Mouse (Mus musculus): ENCODE data around the gene Hcar1. TPM values are rescaled to one million over a fixed set of nuclear protein-coding genes. Genes with fewer than 3 reads are reported as not detected.

Hcar1 gene
- polyA plus RNA-seq, 1 experiment from 2014 or later = 3.2 TPM

DNA sequence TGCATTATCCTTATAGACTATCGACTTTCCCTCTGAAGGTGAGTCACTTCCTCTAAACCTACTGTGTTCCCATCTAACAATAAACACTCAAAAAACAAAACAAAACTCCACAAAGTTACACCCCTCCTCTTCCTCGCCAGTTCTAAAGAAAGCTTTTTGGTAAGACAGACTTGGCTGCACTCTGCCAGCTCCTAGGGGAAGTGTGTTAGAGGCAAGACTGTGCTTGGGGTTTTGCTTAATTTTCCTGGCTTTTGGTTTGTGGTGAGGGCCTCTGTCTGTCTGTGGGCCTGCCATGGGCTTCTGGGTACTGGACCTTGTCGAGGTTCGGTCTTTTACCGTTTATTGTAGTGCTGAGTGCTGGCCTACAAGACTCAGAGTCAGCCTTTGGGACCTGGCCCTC, 5.6 kb downstream of the Hcar1 start:
- Histone ChIP-seq H3K9me3 (ENCODE audit: control insufficient read depth, low read length) (no peaks in the 10 kb centered on the region), H3K4me3 (ENCODE audit: low read length) (no peak overlapping the region), H3K27ac (ENCODE audit: low read length) (no peak overlapping the region), H3K9ac (ENCODE audit: low read depth, low read length) (no peak overlapping the region), H3K27me3 (replicated peaks; ENCODE audit: control insufficient read depth, insufficient read depth, low read length) (no peaks in the 10 kb centered on the region), H3K36me3 (ENCODE audit: control insufficient read depth, insufficient read depth, low read length) (no peaks in the 10 kb centered on the region), H3K4me1 (ENCODE audit: control insufficient read depth, insufficient read depth, low read length) (peaks cover 11% of the 10 kb centered on the region), H3K4me2 (ENCODE audit: low read depth, low read length) (no peak overlapping the region)
- 82% methylated on average over 5 of the region's 5 CpGs for WGBS
- no peak for ATAC-seq

DNA sequence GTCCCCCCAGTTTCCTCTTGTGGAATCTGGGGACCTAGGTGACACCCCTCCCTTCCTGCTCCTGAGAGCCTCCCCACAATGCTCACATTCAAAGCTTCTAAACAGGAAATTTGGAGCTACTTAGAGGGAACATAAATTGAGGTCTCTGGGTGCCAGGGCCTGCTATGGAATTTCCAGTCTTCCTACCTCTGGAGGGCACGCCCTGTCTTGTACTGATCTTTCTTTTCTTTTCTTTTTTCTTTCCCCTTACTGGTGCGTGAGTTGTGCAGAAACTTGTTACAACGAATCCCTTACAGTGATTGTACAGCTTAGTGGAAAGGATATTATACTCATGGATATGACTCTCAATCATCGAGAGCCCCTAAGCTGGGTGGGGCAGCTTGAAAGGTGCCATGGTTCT, 10.2 kb downstream of the Hcar1 start:
- no peak overlapping the region for H3K27ac ChIP-seq (ENCODE audit: low read length)
- no peaks in the 10 kb centered on the region for H3K9me3 ChIP-seq (ENCODE audit: control insufficient read depth, low read length)
- no peak overlapping the region for H3K9ac ChIP-seq (ENCODE audit: low read depth, low read length)
- 83% methylated on average over 4 of the region's 4 CpGs for WGBS
- ATAC-seq = no peak
- no peaks in the 10 kb centered on the region for H3K27me3 ChIP-seq (replicated peaks; ENCODE audit: control insufficient read depth, insufficient read depth, low read length)
- no peaks in the 10 kb centered on the region for H3K4me1 ChIP-seq (ENCODE audit: control insufficient read depth, insufficient read depth, low read length)
- H3K4me2 ChIP-seq (ENCODE audit: low read depth, low read length) = no peak overlapping the region
- no peak overlapping the region for H3K4me3 ChIP-seq (ENCODE audit: low read length)
- H3K36me3 ChIP-seq (ENCODE audit: control insufficient read depth, insufficient read depth, low read length) = no peaks in the 10 kb centered on the region

DNA sequence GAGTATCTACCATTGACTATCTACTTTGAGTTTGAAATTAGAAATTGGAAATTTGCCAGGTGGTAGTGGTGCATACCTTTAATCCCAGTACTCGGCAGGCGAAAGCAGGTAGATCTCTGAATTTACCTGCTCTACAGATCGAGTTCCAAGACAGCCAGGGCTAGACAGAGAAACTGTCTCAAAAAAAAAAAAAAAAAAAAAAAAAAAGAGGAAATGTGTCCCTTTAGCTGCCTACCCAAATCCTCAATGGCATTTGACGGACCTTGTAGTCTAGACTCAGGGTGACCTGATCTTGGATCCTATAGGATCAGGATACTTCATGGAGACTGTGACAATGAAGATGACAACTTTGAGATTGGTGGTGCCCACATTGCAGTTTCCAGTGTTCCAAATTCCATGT, 13.4 kb downstream of the Hcar1 start:
- Histone ChIP-seq H3K4me1 (ENCODE audit: control insufficient read depth, insufficient read depth, low read length) (no peaks in the 10 kb centered on the region), H3K9ac (ENCODE audit: low read depth, low read length) (no peak overlapping the region), H3K27me3 (replicated peaks; ENCODE audit: control insufficient read depth, insufficient read depth, low read length) (no peaks in the 10 kb centered on the region), H3K36me3 (ENCODE audit: control insufficient read depth, insufficient read depth, low read length) (no peaks in the 10 kb centered on the region), H3K4me3 (ENCODE audit: low read length) (no peak overlapping the region), H3K27ac (ENCODE audit: low read length) (no peak overlapping the region), H3K4me2 (ENCODE audit: low read depth, low read length) (no peak overlapping the region), H3K9me3 (ENCODE audit: control insufficient read depth, low read length) (no peaks in the 10 kb centered on the region)
- 84% methylated on average over 4 of the region's 4 CpGs for WGBS
- no peak for ATAC-seq

DNA sequence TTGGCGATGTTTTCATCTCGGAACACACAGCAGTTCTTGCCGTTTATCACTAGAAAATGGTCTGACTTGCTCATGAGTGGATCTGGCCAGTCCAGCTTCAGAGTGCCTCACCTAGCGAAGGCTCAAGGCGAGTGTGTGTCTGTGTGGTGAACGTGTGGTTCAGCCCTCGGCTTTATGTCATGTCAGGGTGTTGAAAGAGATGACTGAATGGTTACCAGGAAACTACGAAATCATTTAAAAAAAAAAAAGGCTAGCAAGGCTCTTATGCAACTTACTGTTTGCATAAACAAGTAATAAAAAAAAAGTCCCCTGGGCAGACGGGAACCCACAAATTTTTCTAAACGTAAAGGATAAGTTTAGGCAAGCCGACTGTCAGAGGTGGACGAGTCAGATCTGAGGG, 14.5 kb downstream of the Hcar1 start, which contains the start of gene Hcar2:
TSS of gene Hcar2 (minus strand) at position 135 of the 400 bp plus-strand sequence.
- Histone ChIP-seq H3K27ac (ENCODE audit: low read length) (no peak within 1 kb of the TSS), H3K9ac (ENCODE audit: low read depth, low read length) (no peak within 1 kb of the TSS), H3K27me3 (replicated peaks; ENCODE audit: control insufficient read depth, insufficient read depth, low read length) (no peaks in the 10 kb centered on the region), H3K4me1 (ENCODE audit: control insufficient read depth, insufficient read depth, low read length) (no peaks in the 10 kb centered on the region), H3K4me2 (ENCODE audit: low read depth, low read length) (no peak within 1 kb of the TSS), H3K36me3 (ENCODE audit: control insufficient read depth, insufficient read depth, low read length) (no peaks in the 10 kb centered on the region), H3K4me3 (ENCODE audit: low read length) (no peak within 1 kb of the TSS), H3K9me3 (ENCODE audit: control insufficient read depth, low read length) (no peaks in the 10 kb centered on the region)
- 61% methylated on average over 12 of the region's 12 CpGs for WGBS
- no peak for ATAC-seq

DNA sequence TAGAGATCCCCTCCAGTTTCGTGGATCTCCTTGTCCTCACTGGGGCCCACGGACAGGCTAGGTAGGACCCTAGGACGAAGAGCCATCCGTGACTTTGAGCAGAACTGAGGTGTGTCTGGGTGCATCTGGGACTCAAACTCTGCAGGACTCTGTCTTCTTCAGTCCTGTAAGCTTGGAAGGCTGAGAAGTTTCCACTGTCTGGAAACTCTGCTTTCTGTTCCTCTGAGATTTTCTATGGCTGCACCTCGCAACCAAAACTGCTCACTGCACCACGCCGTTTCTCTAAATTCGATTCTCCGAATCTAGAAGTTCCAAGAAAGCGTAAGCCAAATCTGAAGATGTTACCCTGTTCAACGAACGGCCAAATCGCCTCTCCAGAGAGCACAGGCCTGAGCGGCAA, 15.9 kb downstream of the Hcar1 start:
- Histone ChIP-seq H3K36me3 (ENCODE audit: control insufficient read depth, insufficient read depth, low read length) (no peaks in the 10 kb centered on the region), H3K4me2 (ENCODE audit: low read depth, low read length) (no peak overlapping the region), H3K4me3 (ENCODE audit: low read length) (no peak overlapping the region), H3K27me3 (replicated peaks; ENCODE audit: control insufficient read depth, insufficient read depth, low read length) (no peaks in the 10 kb centered on the region), H3K9me3 (ENCODE audit: control insufficient read depth, low read length) (no peaks in the 10 kb centered on the region), H3K4me1 (ENCODE audit: control insufficient read depth, insufficient read depth, low read length) (no peaks in the 10 kb centered on the region), H3K9ac (ENCODE audit: low read depth, low read length) (no peak overlapping the region), H3K27ac (ENCODE audit: low read length) (no peak overlapping the region)
- 89% methylated on average over 14 of the region's 14 CpGs for WGBS
- ATAC-seq = no peak

DNA sequence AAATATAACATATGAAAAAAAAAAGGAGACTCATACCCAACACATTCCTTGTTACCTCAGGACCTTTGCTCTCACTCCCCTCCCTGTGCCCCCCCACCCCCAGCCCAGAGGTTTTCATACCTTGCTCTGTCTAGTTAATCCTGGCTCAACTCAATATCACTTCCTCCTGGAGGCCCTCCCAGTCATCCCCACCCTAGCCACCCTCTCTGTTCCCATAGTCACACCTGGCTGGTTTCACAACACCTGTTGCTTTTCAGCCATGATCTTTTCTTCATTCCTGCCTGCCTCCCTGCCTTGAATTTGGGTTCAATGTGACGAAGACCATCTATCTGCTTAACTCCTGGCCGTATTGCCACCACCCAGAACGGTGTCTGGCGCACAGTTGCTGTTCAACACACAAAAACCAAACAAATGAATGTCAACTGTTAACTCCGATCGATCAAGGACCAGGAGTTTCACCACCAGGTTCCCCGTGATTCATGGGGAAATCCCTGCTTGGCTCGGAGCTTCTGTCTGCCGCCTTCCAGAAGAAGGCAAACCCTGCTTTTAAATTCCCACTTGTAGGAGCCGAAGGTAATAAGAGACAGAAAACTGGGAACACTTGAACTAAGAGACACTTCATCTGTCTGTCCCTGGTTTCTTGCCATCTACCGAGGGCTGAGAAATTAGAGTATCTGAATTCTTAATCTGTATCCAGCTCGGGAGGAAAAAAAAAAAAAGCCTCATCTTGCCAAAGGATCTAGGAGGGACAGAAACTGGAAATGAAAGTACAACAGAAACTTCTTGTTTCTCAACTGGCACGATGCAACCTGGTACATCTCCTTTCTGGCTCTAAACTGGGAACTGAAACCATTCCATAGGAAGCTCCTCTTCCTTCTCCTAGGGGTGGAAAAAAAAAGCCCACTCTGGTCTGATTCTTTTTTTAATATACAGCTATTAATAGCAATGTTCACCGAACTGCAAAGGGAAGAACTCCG, 17.2 kb downstream of the Hcar1 start:
- H3K4me2 ChIP-seq (ENCODE audit: low read depth, low read length) = peak overlapping the region; percentile 15; the same call in 1 of the 2 replicates
- peak; percentile 89 for ATAC-seq
- no peaks in the 10 kb centered on the region for H3K36me3 ChIP-seq (ENCODE audit: control insufficient read depth, insufficient read depth, low read length)
- H3K4me3 ChIP-seq (ENCODE audit: low read length) = no peak overlapping the region
- no peak overlapping the region for H3K9ac ChIP-seq (ENCODE audit: low read depth, low read length)
- H3K27ac ChIP-seq (ENCODE audit: low read length) = peak overlapping the region; percentile 55
- H3K4me1 ChIP-seq (ENCODE audit: control insufficient read depth, insufficient read depth, low read length) = no peaks in the 10 kb centered on the region
- H3K9me3 ChIP-seq (ENCODE audit: control insufficient read depth, low read length) = no peaks in the 10 kb centered on the region
- H3K27me3 ChIP-seq (replicated peaks; ENCODE audit: control insufficient read depth, insufficient read depth, low read length) = no peaks in the 10 kb centered on the region
- 59% methylated on average over 15 of the region's 15 CpGs for WGBS

DNA sequence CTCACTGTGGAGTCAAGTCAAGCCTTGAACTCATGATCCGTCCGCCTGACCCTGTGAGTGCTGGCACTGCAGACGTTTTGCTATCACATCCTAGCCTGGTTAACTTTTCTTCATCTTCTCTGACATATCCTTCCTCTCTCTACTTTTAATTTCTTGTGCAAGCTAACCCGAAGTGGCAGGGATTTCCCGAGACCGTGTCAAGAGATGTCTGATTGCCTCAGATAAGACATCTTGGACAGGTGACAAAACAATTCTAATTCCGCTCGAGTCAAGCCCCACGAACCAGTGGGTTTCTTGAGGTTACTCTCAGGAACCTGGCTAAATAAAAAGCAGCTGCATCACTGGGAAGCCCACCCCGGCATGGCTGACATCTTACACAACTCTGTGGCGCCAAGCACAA, 21.0 kb downstream of the Hcar1 start:
- Histone ChIP-seq H3K27ac (ENCODE audit: low read length) (no peak overlapping the region), H3K36me3 (ENCODE audit: control insufficient read depth, insufficient read depth, low read length) (no peaks in the 10 kb centered on the region), H3K27me3 (replicated peaks; ENCODE audit: control insufficient read depth, insufficient read depth, low read length) (no peaks in the 10 kb centered on the region), H3K4me1 (ENCODE audit: control insufficient read depth, insufficient read depth, low read length) (no peaks in the 10 kb centered on the region), H3K4me3 (ENCODE audit: low read length) (no peak overlapping the region), H3K9me3 (ENCODE audit: control insufficient read depth, low read length) (no peaks in the 10 kb centered on the region), H3K9ac (ENCODE audit: low read depth, low read length) (no peak overlapping the region), H3K4me2 (ENCODE audit: low read depth, low read length) (no peak overlapping the region)
- no peak for ATAC-seq
- 82% methylated on average over 11 of the region's 11 CpGs for WGBS

DNA sequence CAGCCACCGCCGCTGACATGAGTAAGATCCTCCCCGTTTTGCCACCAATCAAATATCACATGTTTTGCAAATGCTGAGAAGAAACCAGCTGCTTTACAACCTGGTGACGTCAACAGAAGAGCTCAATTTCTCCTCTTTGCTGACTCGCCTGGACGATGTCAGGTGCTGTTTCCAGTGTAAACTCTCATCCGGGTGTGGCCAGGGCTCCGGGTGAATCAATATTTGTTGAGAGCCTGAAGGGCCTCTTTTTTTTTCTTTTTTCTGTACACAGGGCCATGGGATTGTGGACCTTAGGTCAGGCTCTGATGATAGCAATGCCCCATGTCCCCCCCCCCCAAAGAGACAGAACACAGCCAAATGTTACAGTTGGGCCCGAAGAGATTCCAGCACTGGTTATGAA, 25.3 kb downstream of the Hcar1 start:
- Histone ChIP-seq H3K4me2 (ENCODE audit: low read depth, low read length) (peak overlapping the region; percentile 34), H3K27ac (ENCODE audit: low read length) (0 out of 2 replicates have a peak overlapping the region, but pooled peaks have one; percentile 25), H3K27me3 (replicated peaks; ENCODE audit: control insufficient read depth, insufficient read depth, low read length) (no peaks in the 10 kb centered on the region), H3K36me3 (ENCODE audit: control insufficient read depth, insufficient read depth, low read length) (no peaks in the 10 kb centered on the region), H3K9ac (ENCODE audit: low read depth, low read length) (no peak overlapping the region), H3K4me3 (ENCODE audit: low read length) (0 out of 2 replicates have a peak overlapping the region, but pooled peaks have one; percentile 0), H3K4me1 (ENCODE audit: control insufficient read depth, insufficient read depth, low read length) (no peaks in the 10 kb centered on the region), H3K9me3 (ENCODE audit: control insufficient read depth, low read length) (no peaks in the 10 kb centered on the region)
- peak; percentile 94 for ATAC-seq
- 57% methylated on average over 9 of the region's 9 CpGs for WGBS

DNA sequence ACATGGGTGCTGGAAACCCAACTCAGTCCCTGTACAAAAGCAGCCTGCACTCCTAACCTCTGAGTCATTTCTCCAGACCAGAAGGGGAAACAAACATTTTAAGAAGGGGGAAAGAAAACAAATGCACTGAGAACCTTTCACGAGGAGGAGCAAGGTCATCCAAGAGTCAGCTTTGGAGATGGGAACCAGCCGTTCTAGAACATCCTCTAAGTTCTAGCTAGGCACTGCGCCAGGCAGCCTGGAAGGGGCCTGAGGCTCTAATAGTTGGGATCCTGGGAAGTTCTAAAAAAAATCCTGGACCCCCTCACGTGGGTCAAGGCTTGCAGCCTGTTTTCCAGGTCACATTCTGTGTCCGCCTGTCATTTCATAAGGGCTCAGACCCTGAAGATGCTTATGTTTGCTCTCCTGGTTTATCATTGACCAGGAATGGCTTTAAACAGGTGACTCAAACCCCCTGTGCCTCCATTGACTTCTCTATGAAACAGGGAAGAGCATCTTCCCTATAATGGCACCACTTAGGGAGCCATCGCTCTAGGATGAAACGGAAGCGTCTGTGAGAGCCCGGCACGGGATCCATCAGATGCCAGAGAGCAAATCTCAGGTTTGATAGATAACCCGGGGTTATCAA, 25.8 kb downstream of the Hcar1 start:
- WGBS = 54% methylated on average over 11 of the region's 11 CpGs
- Histone ChIP-seq H3K4me2 (ENCODE audit: low read depth, low read length) (peak overlapping the region; percentile 34), H3K27ac (ENCODE audit: low read length) (0 out of 2 replicates have a peak overlapping the region, but pooled peaks have one; percentile 25), H3K4me1 (ENCODE audit: control insufficient read depth, insufficient read depth, low read length) (no peaks in the 10 kb centered on the region), H3K36me3 (ENCODE audit: control insufficient read depth, insufficient read depth, low read length) (no peaks in the 10 kb centered on the region), H3K27me3 (replicated peaks; ENCODE audit: control insufficient read depth, insufficient read depth, low read length) (no peaks in the 10 kb centered on the region), H3K4me3 (ENCODE audit: low read length) (0 out of 2 replicates have a peak overlapping the region, but pooled peaks have one; percentile 0), H3K9ac (ENCODE audit: low read depth, low read length) (no peak overlapping the region), H3K9me3 (ENCODE audit: control insufficient read depth, low read length) (no peaks in the 10 kb centered on the region)
- peak; percentile 86 for ATAC-seq
